Mouse (Mus musculus) heart, postnatal 0 days (tissue): ENCODE measurements at regions not wholly inside any gene's neighbourhood (a gene's known extent, or its start where the extent isn't known, plus 50 kb on each side); places are given as distances from the start of the nearest gene placed in this dataset.

Source experiments
- CTCF ChIP-seq: IDR thresholded peaks from 2 replicates; pipeline ENCODE4 v1.5.1; 2016; ENCODE audit warnings: antibody characterized with exemption, control low read depth, low read depth
- EP300 ChIP-seq: IDR thresholded peaks from 2 replicates; pipeline ENCODE4 v1.6.1; 2016; ENCODE audit warnings: antibody characterized with exemption, low read depth

- TF ChIP-seq EP300 (no peak), CTCF (no peak)
Observed at GRCm38 (mm10) chr12:68728882-68729281, 430.1 kb downstream of the Rps29 start.
